Mouse (Mus musculus) monocyte, adult 59 days (primary cell): ENCODE data around the gene Ncaph. TPM values are rescaled to one million over a fixed set of nuclear protein-coding genes. Genes with fewer than 3 reads are reported as not detected.

Experiments
- total RNA-seq, 2 experiments: library from RNA; stranded (reverse); gene quantifications; one replicate each; pipeline ENCODE4 v1.2.4; 2023

Ncaph gene
- 1 to 10 TPM; 3.6 to 4.6 TPM for total RNA-seq

DNA sequence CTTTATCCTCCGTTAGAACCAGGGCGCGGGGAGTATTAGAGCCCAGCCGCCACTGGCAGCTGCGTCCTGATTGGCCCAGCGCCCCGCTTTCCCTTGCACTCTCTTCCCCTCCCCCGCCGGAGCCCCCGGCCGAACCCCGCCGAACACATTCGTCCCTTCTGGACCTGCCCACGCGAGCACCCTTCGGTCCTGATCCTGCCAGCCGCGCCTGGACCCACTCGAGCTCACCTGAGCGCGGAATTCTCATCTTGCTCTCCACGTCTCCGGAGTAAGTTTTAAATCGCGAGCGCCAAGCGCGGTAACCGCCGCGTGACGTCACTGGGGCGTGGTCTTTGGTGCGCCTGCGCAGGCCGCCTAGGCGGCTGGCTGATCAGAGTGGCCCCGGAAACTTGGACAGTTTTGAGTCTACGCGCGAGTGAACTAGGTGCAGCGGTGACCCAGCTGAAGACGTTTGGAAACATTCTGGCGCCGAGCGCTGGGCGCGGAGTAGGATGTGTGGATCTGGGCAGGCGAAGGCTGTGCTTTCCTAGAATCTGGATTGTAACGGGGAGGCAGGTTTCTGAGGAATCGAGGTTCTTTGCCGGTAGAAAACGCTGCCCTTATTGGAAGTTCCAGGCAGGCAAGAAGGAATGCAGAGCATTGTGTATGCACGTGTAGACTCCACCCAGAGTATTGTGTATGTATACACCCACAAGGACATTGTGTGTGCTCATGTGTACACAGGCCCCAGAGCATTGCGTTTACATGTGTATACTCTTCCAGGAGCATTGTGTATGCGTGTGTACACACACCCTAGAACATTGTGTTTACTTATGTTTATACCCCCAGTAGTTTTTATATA is at the start of gene Ncaph:
Ncaph (minus strand) TSS at position 334 of the 841 bp plus-strand sequence.

GRCm38 (mm10) chr2:127143158-127144063 is 9.7 kb upstream of the Ncaph start, which contains the start of gene Itpripl1:
Gene Itpripl1, minus strand, starts transcription at chr2:127143442.

DNA sequence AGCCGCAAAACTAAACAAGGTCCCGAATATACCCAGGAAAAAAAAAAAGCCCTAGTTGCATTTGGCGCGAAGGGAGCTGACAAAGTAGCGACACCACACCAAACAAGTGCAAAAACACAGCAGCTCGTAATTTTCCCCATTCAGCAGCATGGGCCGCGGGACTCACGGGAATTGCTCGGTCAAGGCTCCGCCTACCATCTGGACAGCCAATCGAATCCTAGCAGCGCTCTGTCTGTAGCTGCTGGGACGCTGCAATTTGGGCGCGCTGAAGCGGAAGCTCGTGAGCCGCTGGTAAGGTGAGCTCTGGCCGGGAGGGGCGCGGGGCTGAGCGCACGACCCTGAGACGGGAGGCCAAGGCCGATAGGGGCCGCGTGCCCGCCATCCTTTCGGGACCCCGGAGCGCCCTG is 63.3 kb downstream of the Ncaph start, which contains the start of gene Blvra:
Blvra (plus strand) TSS at position 231 of the 407 bp plus-strand sequence.

Other genes starting within 250 kb of the Ncaph start
- gene Sppl2a, start 200.7 kb downstream of the Ncaph start, total RNA-seq: 100 to 1,000 TPM; 105 to 107 TPM
- gene Ap4e1, start 125.2 kb downstream of the Ncaph start, total RNA-seq: 10 to 100 TPM; 15.4 to 18.8 TPM
- gene Blvra, start 63.3 kb downstream of the Ncaph start, total RNA-seq: 100 to 1,000 TPM in 1 of 2 experiments, 10 to 100 TPM in 1; 76.1 to 102 TPM
- gene Itpripl1, start 9.5 kb upstream of the Ncaph start, total RNA-seq: 10 to 100 TPM; 38.5 to 39.2 TPM
- under 1 TPM; 0.58 to 0.86 TPM for gene 1810024B03Rik, start 74.3 kb upstream of the Ncaph start, total RNA-seq
- gene Snrnp200, start 74.4 kb upstream of the Ncaph start, total RNA-seq: 10 to 100 TPM; 95.6 to 97.0 TPM
- gene Ciao1, start 113.9 kb upstream of the Ncaph start, total RNA-seq: 10 to 100 TPM; 36.1 to 37.2 TPM
- 10 to 100 TPM; 58.5 to 60.8 TPM for gene Tmem127, start 114.0 kb upstream of the Ncaph start, total RNA-seq
- gene Stard7, start 136.3 kb upstream of the Ncaph start, total RNA-seq: 10 to 100 TPM; 44.1 to 44.3 TPM
- gene Dusp2, start 202.2 kb upstream of the Ncaph start, total RNA-seq: 100 to 1,000 TPM; 333 to 386 TPM
- under 1 TPM; 0.64 to 0.79 TPM for gene Astl, start 204.7 kb upstream of the Ncaph start, total RNA-seq
- gene Adra2b, start 229.3 kb upstream of the Ncaph start, total RNA-seq: under 1 TPM; 0.13 to 0.21 TPM